Mouse (Mus musculus): Measurements from ENCODE around the gene Gosr2. TPM values are rescaled to one million over a fixed set of nuclear protein-coding genes. Genes with fewer than 3 reads are reported as not detected.
A peak's percentile ranks its signal among the peaks of the same experiment; 100 is the strongest.

The Gosr2 gene
- polyA plus RNA-seq, 1 experiment = 99.9 TPM

- Histone ChIP-seq H3K27ac (ENCODE audit: insufficient read depth, low read length) (no peak overlapping the region), H3K4me1 (ENCODE audit: control insufficient read depth, insufficient read depth, low read length) (no peaks in the 10 kb centered on the region), H3K4me3 (ENCODE audit: insufficient read depth, low read length) (no peak overlapping the region)
- TF ChIP-seq CTCF (IDR thresholded peaks at IDR 0.05; ENCODE audit: extremely low read depth, insufficient read depth, low read length) = peak; percentile 98
- no peak for TF ChIP-seq POLR2A (IDR thresholded peaks at IDR 0.05; ENCODE audit: extremely low read depth, insufficient read depth, low read length)
Measured at GRCm38 (mm10) chr11:103639407-103639946, 58.2 kb downstream of the Gosr2 start.

GRCm38 (mm10) chr11:103638790-103639189 lies 58.9 kb downstream of the Gosr2 start, which contains the start of gene Lyzl6:
TSS of gene Lyzl6 (minus strand) at chr11:103638890.
- no peak for TF ChIP-seq POLR2A (IDR thresholded peaks at IDR 0.05; ENCODE audit: extremely low read depth, insufficient read depth, low read length)
- TF ChIP-seq CTCF (IDR thresholded peaks at IDR 0.05; ENCODE audit: extremely low read depth, insufficient read depth, low read length) = no peak
- H3K4me1 ChIP-seq (ENCODE audit: control insufficient read depth, insufficient read depth, low read length) = no peaks in the 10 kb centered on the region
- no peak within 1 kb of the TSS for H3K27ac ChIP-seq (ENCODE audit: insufficient read depth, low read length)
- H3K4me3 ChIP-seq (ENCODE audit: insufficient read depth, low read length) = no peak within 1 kb of the TSS

- H3K27ac ChIP-seq (ENCODE audit: insufficient read depth, low read length) = no peak overlapping the region
- no peaks in the 10 kb centered on the region for H3K4me1 ChIP-seq (ENCODE audit: control insufficient read depth, insufficient read depth, low read length)
- no peak overlapping the region for H3K4me3 ChIP-seq (ENCODE audit: insufficient read depth, low read length)
- TF ChIP-seq CTCF (IDR thresholded peaks at IDR 0.05; ENCODE audit: extremely low read depth, insufficient read depth, low read length) (no peak), POLR2A (IDR thresholded peaks at IDR 0.05; ENCODE audit: extremely low read depth, insufficient read depth, low read length) (no peak)
Measured at GRCm38 (mm10) chr11:103636261-103636660, 61.4 kb downstream of the Gosr2 start.

GRCm38 (mm10) chr11:103635481-103635880 lies 62.2 kb downstream of the Gosr2 start:
- no peaks in the 10 kb centered on the region for H3K4me1 ChIP-seq (ENCODE audit: control insufficient read depth, insufficient read depth, low read length)
- H3K4me3 ChIP-seq (ENCODE audit: insufficient read depth, low read length) = no peak overlapping the region
- no peak overlapping the region for H3K27ac ChIP-seq (ENCODE audit: insufficient read depth, low read length)
- no peak for TF ChIP-seq CTCF (IDR thresholded peaks at IDR 0.05; ENCODE audit: extremely low read depth, insufficient read depth, low read length)
- no peak for TF ChIP-seq POLR2A (IDR thresholded peaks at IDR 0.05; ENCODE audit: extremely low read depth, insufficient read depth, low read length)

GRCm38 (mm10) chr11:103634806-103635205 lies 62.9 kb downstream of the Gosr2 start:
- no peak overlapping the region for H3K4me3 ChIP-seq (ENCODE audit: insufficient read depth, low read length)
- no peaks in the 10 kb centered on the region for H3K4me1 ChIP-seq (ENCODE audit: control insufficient read depth, insufficient read depth, low read length)
- H3K27ac ChIP-seq (ENCODE audit: insufficient read depth, low read length) = no peak overlapping the region
- TF ChIP-seq CTCF (IDR thresholded peaks at IDR 0.05; ENCODE audit: extremely low read depth, insufficient read depth, low read length) (no peak), POLR2A (IDR thresholded peaks at IDR 0.05; ENCODE audit: extremely low read depth, insufficient read depth, low read length) (no peak)

- H3K4me3 ChIP-seq (ENCODE audit: insufficient read depth, low read length) = no peak overlapping the region
- H3K4me1 ChIP-seq (ENCODE audit: control insufficient read depth, insufficient read depth, low read length) = no peaks in the 10 kb centered on the region
- no peak overlapping the region for H3K27ac ChIP-seq (ENCODE audit: insufficient read depth, low read length)
- TF ChIP-seq CTCF (IDR thresholded peaks at IDR 0.05; ENCODE audit: extremely low read depth, insufficient read depth, low read length) (no peak), POLR2A (IDR thresholded peaks at IDR 0.05; ENCODE audit: extremely low read depth, insufficient read depth, low read length) (no peak)
Measured at GRCm38 (mm10) chr11:103627453-103627852, 70.2 kb downstream of the Gosr2 start.

Other genes starting within 250 kb of the Gosr2 start
- not detected in 2 replicates for gene Lrrc37a, start 193.3 kb downstream of the Gosr2 start, polyA plus RNA-seq (2012; rRNA removed)
- not detected in 2 replicates for gene Gm884, start 76.8 kb downstream of the Gosr2 start, polyA plus RNA-seq (2012; rRNA removed)
- not detected in 2 replicates for gene Lyzl6, start 59.0 kb downstream of the Gosr2 start, polyA plus RNA-seq (2012; rRNA removed)
- 107 and 122 TPM in 2 replicates for gene Rprml, start 48.3 kb downstream of the Gosr2 start, polyA plus RNA-seq (2012; rRNA removed)
- gene Wnt9b, start 51.9 kb upstream of the Gosr2 start, polyA plus RNA-seq (2012; rRNA removed) = 0.09 and 0.10 TPM in 2 replicates
- 2.0 and 2.4 TPM in 2 replicates for gene Wnt3, start 76.3 kb upstream of the Gosr2 start, polyA plus RNA-seq (2012; rRNA removed)

Measured in cortical plate, adult 2 months (tissue).